Mouse (Mus musculus) kidney, adult 8-10 months (tissue): ENCODE measurements around the gene Tfap2a.

Experiments used
- DNase-seq, 2 experiments: peaks; one replicate each; pipeline ENCODE4 v3.0.0; 2022

The Tfap2a gene

GRCm38 (mm10) chr13:40738196-40738880 lies at the start of gene Tfap2a:
Gene Tfap2a (minus strand): TSS chr13:40738376.
- peak; percentile 46 to 70 for DNase-seq

- DNase-seq = peak in 1 of 2 experiments; percentile 4
These were observed 46.1 kb upstream of the Tfap2a start for GRCm38 (mm10) chr13:40784202-40784771.

- no peak for DNase-seq
These were observed 19.8 kb upstream of the Tfap2a start for GRCm38 (mm10) chr13:40757995-40758394.

GRCm38 (mm10) chr13:40756356-40756755 lies 18.2 kb upstream of the Tfap2a start:
- DNase-seq = no peak

GRCm38 (mm10) chr13:40754091-40754490 lies 15.9 kb upstream of the Tfap2a start:
- DNase-seq = no peak

GRCm38 (mm10) chr13:40751889-40752288 lies 13.7 kb upstream of the Tfap2a start:
- no peak for DNase-seq

- DNase-seq = no peak
These were observed 11.4 kb upstream of the Tfap2a start for GRCm38 (mm10) chr13:40749603-40749905.

- DNase-seq = no peak
These were observed 10.8 kb upstream of the Tfap2a start for GRCm38 (mm10) chr13:40748785-40749602.

GRCm38 (mm10) chr13:40744111-40744805 lies 6.1 kb upstream of the Tfap2a start:
- DNase-seq = no peak

- no peak for DNase-seq
These were observed 5.0 kb upstream of the Tfap2a start for GRCm38 (mm10) chr13:40743221-40743620.

GRCm38 (mm10) chr13:40741841-40742550 lies 3.8 kb upstream of the Tfap2a start:
- no peak for DNase-seq

GRCm38 (mm10) chr13:40741436-40741835 lies 3.3 kb upstream of the Tfap2a start:
- DNase-seq = no peak

GRCm38 (mm10) chr13:40740727-40741360 lies 2.7 kb upstream of the Tfap2a start:
- DNase-seq = no peak

- no peak for DNase-seq
These were observed 1.7 kb upstream of the Tfap2a start for GRCm38 (mm10) chr13:40739901-40740300.

GRCm38 (mm10) chr13:40739121-40739650 lies 1.0 kb upstream of the Tfap2a start:
- no peak for DNase-seq

- DNase-seq = no peak
These were observed 415 bp downstream of the Tfap2a start for GRCm38 (mm10) chr13:40737761-40738160.

GRCm38 (mm10) chr13:40737099-40737498 lies 1.1 kb downstream of the Tfap2a start:
- DNase-seq = no peak

GRCm38 (mm10) chr13:40736107-40736780 lies 1.9 kb downstream of the Tfap2a start:
- no peak for DNase-seq

GRCm38 (mm10) chr13:40735416-40736106 lies 2.6 kb downstream of the Tfap2a start:
- no peak for DNase-seq

- no peak for DNase-seq
These were observed 3.7 kb downstream of the Tfap2a start for GRCm38 (mm10) chr13:40734316-40734965.
